Mouse (Mus musculus): ENCODE data around the gene Ttc27. TPM values are rescaled to one million over a fixed set of nuclear protein-coding genes. Genes with fewer than 3 reads are reported as not detected.
A peak's percentile ranks its signal among the peaks of the same experiment; 100 is the strongest.

Gene Ttc27
- total RNA-seq (2014; rRNA removed), result 19.1 and 24.2 TPM in 2 replicates
- 18.2 and 19.7 TPM in 2 replicates for polyA plus RNA-seq (2015; fragmentation: Nextera tagmentation; extraction: Ambion mirVana)

DNA sequence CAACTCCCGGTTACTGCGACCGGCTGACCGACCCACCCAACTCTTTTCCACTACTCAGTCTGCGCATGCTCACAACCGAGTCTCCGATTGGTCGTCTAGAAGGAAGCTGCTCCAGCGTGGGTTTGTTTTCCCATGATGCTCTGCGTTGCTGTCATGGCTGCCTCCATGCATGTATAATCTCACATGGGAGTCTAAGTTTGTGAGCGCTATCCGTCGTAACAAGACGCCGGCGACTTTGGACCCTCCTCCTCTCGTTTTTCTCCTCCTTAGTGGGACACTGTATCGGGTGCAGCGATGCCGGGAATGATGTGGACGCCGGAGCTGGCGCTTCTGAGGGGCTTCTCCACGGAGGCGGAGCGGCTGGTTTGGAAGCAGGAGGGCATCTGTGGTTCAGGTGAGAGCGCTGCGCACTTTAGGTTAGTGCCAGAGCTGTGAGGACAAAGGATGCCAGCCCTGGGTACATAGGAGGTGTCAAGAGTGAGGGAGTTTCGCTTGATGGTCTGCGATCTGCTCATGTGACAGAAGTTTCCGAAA, at the start of gene Ttc27:
Gene Ttc27, plus strand, starts transcription at position 115 of the 534 bp plus-strand sequence.
- Histone ChIP-seq H3K4me3 (ENCODE audit: low read depth, low read length) (peak within 1 kb of the TSS; percentile 65), H3K27ac (ENCODE audit: low read depth, low read length) (no peak within 1 kb of the TSS), H3K27me3 (ENCODE audit: insufficient read depth, low read length) (no peaks in the 10 kb centered on the region), H3K4me2 (ENCODE audit: low read depth) (peak within 1 kb of the TSS; percentile 74), H3K9ac (peak within 1 kb of the TSS; percentile 48), H3K36me3 (ENCODE audit: insufficient read depth) (peaks cover 9% of the 10 kb centered on the region; the same call in 1 of the 2 replicates), H3K4me1 (ENCODE audit: insufficient read depth) (peaks cover 4% of the 10 kb centered on the region; the same call in 1 of the 2 replicates), H3K9me3 (ENCODE audit: low read length) (no peaks in the 10 kb centered on the region)
- 3% methylated on average over 31 of the region's 31 CpGs for WGBS
- ATAC-seq (peak; percentile 97), DNase-seq (peak; percentile 98)
- TF ChIP-seq CTCF (IDR thresholded peaks at IDR 0.05; ENCODE audit: low read depth), result no peak

DNA sequence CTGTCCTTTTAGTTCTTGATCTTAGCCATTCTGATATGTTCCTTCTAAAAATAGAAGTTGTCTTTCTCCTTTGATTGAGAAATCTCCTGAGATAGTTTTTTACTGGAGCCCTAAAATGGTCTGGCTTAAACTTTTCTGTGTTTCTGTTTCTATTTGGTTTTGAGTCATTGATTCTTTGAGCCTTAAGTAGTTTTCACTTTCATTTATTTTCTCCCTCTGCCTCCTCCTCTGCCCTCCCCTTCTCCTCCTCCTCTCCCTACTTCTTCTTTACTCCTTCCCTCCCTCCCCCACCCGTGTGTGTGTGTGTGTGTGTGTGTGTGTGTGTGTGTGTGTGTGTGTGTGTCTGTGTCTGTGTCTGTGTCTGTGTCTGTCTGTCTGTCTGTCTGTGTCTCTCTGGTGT, 49.5 kb upstream of the Ttc27 start:
- DNase-seq (no peak), ATAC-seq (no peak)
- Histone ChIP-seq H3K27me3 (ENCODE audit: insufficient read depth, low read length) (no peaks in the 10 kb centered on the region), H3K27ac (ENCODE audit: low read depth, low read length) (no peak overlapping the region), H3K4me2 (ENCODE audit: low read depth) (no peak overlapping the region), H3K36me3 (ENCODE audit: insufficient read depth) (peaks cover 44% of the 10 kb centered on the region), H3K9ac (no peak overlapping the region), H3K4me1 (ENCODE audit: insufficient read depth) (no peaks in the 10 kb centered on the region), H3K9me3 (ENCODE audit: low read length) (no peaks in the 10 kb centered on the region), H3K4me3 (ENCODE audit: low read depth, low read length) (no peak overlapping the region)
- WGBS, result 80% methylated on average over 1 of the region's 1 CpGs
- TF ChIP-seq CTCF (IDR thresholded peaks at IDR 0.05; ENCODE audit: low read depth), result no peak

DNA sequence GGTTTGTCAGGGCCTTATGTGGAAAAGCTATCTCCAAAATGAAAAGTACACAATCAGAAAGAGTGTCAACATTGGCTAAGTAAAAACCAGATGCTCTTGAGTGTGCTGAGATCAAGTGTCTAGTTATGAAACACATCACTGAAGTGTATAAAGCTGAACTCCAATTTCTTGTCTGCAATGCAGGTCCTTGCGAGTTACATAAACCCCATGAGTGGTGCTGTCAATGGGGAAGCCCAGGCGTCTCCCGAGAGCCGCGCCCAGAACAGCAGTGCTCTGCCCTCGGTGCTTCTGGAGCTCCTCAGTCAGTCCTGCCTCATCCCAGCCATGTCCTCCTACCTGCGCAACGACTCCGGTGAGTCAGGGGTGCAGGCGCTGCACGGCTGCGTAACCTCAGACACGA, 47.5 kb upstream of the Ttc27 start:
- Histone ChIP-seq H3K9me3 (ENCODE audit: low read length) (no peaks in the 10 kb centered on the region), H3K36me3 (ENCODE audit: insufficient read depth) (peaks cover 28% of the 10 kb centered on the region), H3K27ac (ENCODE audit: low read depth, low read length) (no peak overlapping the region), H3K4me2 (ENCODE audit: low read depth) (no peak overlapping the region), H3K27me3 (ENCODE audit: insufficient read depth, low read length) (no peaks in the 10 kb centered on the region), H3K9ac (no peak overlapping the region), H3K4me1 (ENCODE audit: insufficient read depth) (no peaks in the 10 kb centered on the region), H3K4me3 (ENCODE audit: low read depth, low read length) (no peak overlapping the region)
- 93% methylated on average over 13 of the region's 13 CpGs for WGBS
- no peak for TF ChIP-seq CTCF (IDR thresholded peaks at IDR 0.05; ENCODE audit: low read depth)
- DNase-seq (no peak), ATAC-seq (no peak)

DNA sequence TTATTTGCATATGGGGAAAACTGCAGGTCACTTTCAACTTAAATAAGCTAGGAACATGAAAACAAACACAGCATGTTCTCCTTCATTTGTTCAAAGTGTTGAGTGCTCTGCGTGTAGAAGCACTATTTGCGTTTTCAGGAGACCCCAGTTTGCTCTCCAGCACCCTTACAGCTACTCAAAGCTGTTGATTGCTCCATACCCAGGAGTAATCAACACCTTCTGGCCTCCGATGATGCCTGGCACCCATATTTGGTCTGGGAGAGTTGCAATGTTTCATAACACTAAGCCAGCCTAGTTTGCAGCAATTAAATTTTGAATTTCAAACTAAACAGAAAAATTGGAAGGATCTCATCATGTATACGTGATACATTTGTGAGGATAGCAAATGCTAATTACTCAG, 45.1 kb upstream of the Ttc27 start:
- no peak overlapping the region for H3K4me2 ChIP-seq (ENCODE audit: low read depth)
- H3K4me3 ChIP-seq (ENCODE audit: low read depth, low read length), result no peak overlapping the region
- no peak for DNase-seq
- H3K9ac ChIP-seq, result no peak overlapping the region
- ATAC-seq, result peak; percentile 32; the same call in 1 of the 2 replicates
- TF ChIP-seq CTCF (IDR thresholded peaks at IDR 0.05; ENCODE audit: low read depth), result no peak
- WGBS, result 71% methylated on average over 4 of the region's 4 CpGs
- H3K27me3 ChIP-seq (ENCODE audit: insufficient read depth, low read length), result no peaks in the 10 kb centered on the region
- H3K4me1 ChIP-seq (ENCODE audit: insufficient read depth), result no peaks in the 10 kb centered on the region
- H3K27ac ChIP-seq (ENCODE audit: low read depth, low read length), result no peak overlapping the region
- H3K36me3 ChIP-seq (ENCODE audit: insufficient read depth), result peaks cover 40% of the 10 kb centered on the region
- H3K9me3 ChIP-seq (ENCODE audit: low read length), result no peaks in the 10 kb centered on the region

DNA sequence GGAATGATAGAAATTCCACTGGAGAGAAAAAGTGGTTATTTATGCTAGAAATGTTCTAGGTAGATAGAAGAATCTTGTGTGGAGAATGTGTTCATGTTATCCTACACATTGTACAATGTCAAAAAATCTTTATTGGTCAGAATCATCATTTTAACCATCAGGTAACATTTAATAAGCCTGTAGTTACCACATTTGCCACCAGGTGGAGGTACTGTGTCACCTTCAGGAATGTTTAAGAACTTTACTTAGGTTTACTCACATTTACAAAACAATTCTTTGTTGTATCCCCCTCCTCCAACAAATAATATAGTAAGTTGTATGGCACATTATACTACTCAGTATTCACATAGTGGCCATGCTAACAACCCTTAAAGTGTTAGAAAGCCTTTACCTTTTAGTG, 44.3 kb upstream of the Ttc27 start:
- Histone ChIP-seq H3K4me2 (ENCODE audit: low read depth) (no peak overlapping the region), H3K4me1 (ENCODE audit: insufficient read depth) (no peaks in the 10 kb centered on the region), H3K36me3 (ENCODE audit: insufficient read depth) (peaks cover 45% of the 10 kb centered on the region), H3K9ac (no peak overlapping the region), H3K27me3 (ENCODE audit: insufficient read depth, low read length) (no peaks in the 10 kb centered on the region), H3K27ac (ENCODE audit: low read depth, low read length) (no peak overlapping the region), H3K4me3 (ENCODE audit: low read depth, low read length) (no peak overlapping the region), H3K9me3 (ENCODE audit: low read length) (no peaks in the 10 kb centered on the region)
- ATAC-seq (no peak), DNase-seq (peak; percentile 68)
- TF ChIP-seq CTCF (IDR thresholded peaks at IDR 0.05; ENCODE audit: low read depth), result peak; percentile 76

DNA sequence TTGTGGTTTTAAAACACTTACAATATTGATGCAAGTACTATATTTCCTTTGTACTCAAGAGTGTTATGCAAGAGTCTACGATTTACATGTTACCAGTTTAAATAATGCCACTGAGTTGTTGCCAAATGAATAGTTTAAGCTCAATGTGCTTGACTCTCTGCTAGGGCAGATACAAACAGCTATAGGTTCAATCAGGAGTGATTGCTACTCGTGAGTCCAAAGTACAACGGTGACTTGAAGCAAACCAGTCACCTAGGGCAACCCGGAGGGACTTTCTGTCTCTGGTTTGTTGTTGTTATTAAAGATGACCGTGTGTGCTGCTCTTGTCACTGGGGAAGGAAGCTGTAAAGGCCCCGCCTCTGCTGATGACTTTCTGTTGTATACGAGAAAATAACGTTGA, 39.5 kb upstream of the Ttc27 start:
- Histone ChIP-seq H3K4me1 (ENCODE audit: insufficient read depth) (no peaks in the 10 kb centered on the region), H3K36me3 (ENCODE audit: insufficient read depth) (peaks cover 22% of the 10 kb centered on the region), H3K9ac (no peak overlapping the region), H3K9me3 (ENCODE audit: low read length) (no peaks in the 10 kb centered on the region), H3K27ac (ENCODE audit: low read depth, low read length) (no peak overlapping the region), H3K4me2 (ENCODE audit: low read depth) (no peak overlapping the region), H3K4me3 (ENCODE audit: low read depth, low read length) (no peak overlapping the region), H3K27me3 (ENCODE audit: insufficient read depth, low read length) (no peaks in the 10 kb centered on the region)
- DNase-seq, result no peak
- TF ChIP-seq CTCF (IDR thresholded peaks at IDR 0.05; ENCODE audit: low read depth), result no peak
- no peak for ATAC-seq
- WGBS, result 93% methylated on average over 8 of the region's 8 CpGs

DNA sequence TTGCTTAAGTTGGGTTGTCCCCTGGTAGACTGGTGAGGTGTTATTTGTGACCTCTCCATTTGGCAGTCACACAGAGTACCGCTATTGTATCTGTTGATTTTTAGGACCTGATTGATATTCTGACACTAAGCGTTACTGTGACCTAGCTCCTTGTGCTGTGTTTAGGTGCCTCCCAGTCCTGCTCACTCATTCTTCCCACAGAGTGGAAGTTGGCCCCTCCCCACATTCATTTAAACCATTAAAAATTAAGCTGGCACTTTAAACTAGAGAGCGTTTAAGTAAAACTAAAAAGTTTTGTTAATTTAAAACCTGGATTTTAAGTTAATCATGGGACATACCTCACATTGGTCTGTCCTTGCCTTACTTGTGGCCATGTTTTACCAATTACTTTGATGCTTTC, 32.6 kb upstream of the Ttc27 start:
- DNase-seq, result no peak
- WGBS, result 95% methylated on average over 3 of the region's 3 CpGs
- no peak for TF ChIP-seq CTCF (IDR thresholded peaks at IDR 0.05; ENCODE audit: low read depth)
- Histone ChIP-seq H3K36me3 (ENCODE audit: insufficient read depth) (peaks cover 8% of the 10 kb centered on the region), H3K4me2 (ENCODE audit: low read depth) (no peak overlapping the region), H3K9ac (no peak overlapping the region), H3K9me3 (ENCODE audit: low read length) (no peaks in the 10 kb centered on the region), H3K27ac (ENCODE audit: low read depth, low read length) (no peak overlapping the region), H3K4me3 (ENCODE audit: low read depth, low read length) (no peak overlapping the region), H3K27me3 (ENCODE audit: insufficient read depth, low read length) (no peaks in the 10 kb centered on the region), H3K4me1 (ENCODE audit: insufficient read depth) (no peaks in the 10 kb centered on the region)
- no peak for ATAC-seq
